Mouse (Mus musculus) megakaryocyte progenitor cell, adult 5-6 weeks (primary cell): ENCODE measurements around the gene Vgll1. TPM values are rescaled to one million over a fixed set of nuclear protein-coding genes. Genes with fewer than 3 reads are reported as not detected.
A peak's percentile ranks its signal among the peaks of the same experiment; 100 is the strongest.

Experiments
- ATAC-seq: replicated peaks from 2 replicates; pipeline ENCODE4 v1.8.0; 2016; ENCODE audit warnings: mild to moderate bottlenecking, moderate TSS enrichment, inconsistent platforms; ENCODE audit not compliant: poor library complexity
- total RNA-seq, 2 experiments: library from RNA; stranded (forward) in 1 of 2; stranded (reverse) in 1 of 2; fragments of 157-497, 149-512 nt in 1 of 2; fragments of 200-1000 nt in 1 of 2; gene quantifications; 2 replicates each; pipeline versions ENCODE4 v1.2.3 to v1.2.4; 2015 to 2017

Gene Vgll1
- total RNA-seq (2015) (not detected in 2 replicates), total RNA-seq (2017) (not detected in 2 replicates)

- no peak for ATAC-seq
Measured at GRCm38 (mm10) chrX:57087806-57088205, at the start of gene Vgll1. Gene Vgll1 (plus strand): TSS chrX:57088106.

- no peak for ATAC-seq
Measured at GRCm38 (mm10) chrX:57042774-57043173, 45.1 kb upstream of the Vgll1 start, which contains the start of gene Brs3. Gene Brs3 (plus strand): TSS chrX:57043074.

GRCm38 (mm10) chrX:57043869-57044268, 44.0 kb upstream of the Vgll1 start:
- no peak for ATAC-seq

GRCm38 (mm10) chrX:57052848-57053173, 35.1 kb upstream of the Vgll1 start:
- peak; percentile 30; the same call in 1 of the 2 replicates for ATAC-seq

GRCm38 (mm10) chrX:57053174-57053992, 34.5 kb upstream of the Vgll1 start, which contains the start of gene Htatsf1:
Gene Htatsf1 (plus strand): TSS chrX:57053583.
- peak; percentile 93 for ATAC-seq

GRCm38 (mm10) chrX:57053993-57054385, 33.9 kb upstream of the Vgll1 start:
- peak; percentile 4; the same call in 1 of the 2 replicates for ATAC-seq

GRCm38 (mm10) chrX:57081496-57081895, 6.4 kb upstream of the Vgll1 start:
- ATAC-seq, result no peak

- no peak for ATAC-seq
Measured at GRCm38 (mm10) chrX:57103415-57103814, 15.5 kb downstream of the Vgll1 start.

GRCm38 (mm10) chrX:57106956-57107355, 19.1 kb downstream of the Vgll1 start:
- ATAC-seq, result no peak

- ATAC-seq, result peak; percentile 42; the same call in 1 of the 2 replicates
Measured at GRCm38 (mm10) chrX:57118143-57118542, 30.2 kb downstream of the Vgll1 start.

GRCm38 (mm10) chrX:57120768-57121167, 32.9 kb downstream of the Vgll1 start:
- no peak for ATAC-seq

GRCm38 (mm10) chrX:57130633-57131032, 42.7 kb downstream of the Vgll1 start:
- ATAC-seq, result peak; percentile 55

- no peak for ATAC-seq
Measured at GRCm38 (mm10) chrX:57137627-57138026, 49.7 kb downstream of the Vgll1 start.

- peak; percentile 72 for ATAC-seq
Measured at GRCm38 (mm10) chrX:57153520-57153919, 65.6 kb downstream of the Vgll1 start.

Other genes with a start within 250 kb of the Vgll1 start
- 0.02 TPM in 1 of 2 replicates, not detected in the other for gene Adgrg4, start 217.9 kb upstream of the Vgll1 start, total RNA-seq (2015)
- gene Adgrg4, start 217.9 kb upstream of the Vgll1 start, total RNA-seq (2017), result 0.03 TPM in 1 of 2 replicates, not detected in the other
- not detected in 2 replicates for gene Brs3, start 45.0 kb upstream of the Vgll1 start, total RNA-seq (2015)
- not detected in 2 replicates for gene Brs3, start 45.0 kb upstream of the Vgll1 start, total RNA-seq (2017)
- gene Htatsf1, start 34.5 kb upstream of the Vgll1 start, total RNA-seq (2015), result 48.9 and 56.2 TPM in 2 replicates
- gene Htatsf1, start 34.5 kb upstream of the Vgll1 start, total RNA-seq (2017), result 73.3 and 81.0 TPM in 2 replicates
- gene Cd40lg, start 124.0 kb downstream of the Vgll1 start, total RNA-seq (2015), result not detected in 2 replicates
- gene Cd40lg, start 124.0 kb downstream of the Vgll1 start, total RNA-seq (2017), result not detected in 2 replicates